Mouse (Mus musculus): ENCODE data around the gene Dlgap4. TPM values are rescaled to one million over a fixed set of nuclear protein-coding genes. Genes with fewer than 3 reads are reported as not detected.

Gene Dlgap4
- 56.3 and 57.0 TPM in 2 replicates for polyA plus RNA-seq (2015; fragmentation: Nextera tagmentation; extraction: Ambion mirVana)

GRCm38 (mm10) chr2:156613541-156614257 lies at the start of gene Dlgap4:
Dlgap4 (plus strand) TSS chr2:156613705.
- H3K27me3 ChIP-seq (replicated peaks), result peaks cover 63% of the 10 kb centered on the region
- H3K27ac ChIP-seq, result no peak within 1 kb of the TSS
- H3K4me2 ChIP-seq, result peak within 1 kb of the TSS; percentile 98
- H3K4me3 ChIP-seq (replicated peaks), result peak within 1 kb of the TSS; percentile 63
- H3K9ac ChIP-seq, result peak within 1 kb of the TSS; percentile 17
- no peaks in the 10 kb centered on the region for H3K9me3 ChIP-seq
- H3K4me1 ChIP-seq, result peaks cover 13% of the 10 kb centered on the region; the same call in 1 of the 2 replicates
- WGBS, result under 1% methylated on average over 75 of the region's 103 CpGs
- peak; percentile 70 for ATAC-seq (ENCODE audit: insufficient read depth, low FRiP score, low read depth)
- no peaks in the 10 kb centered on the region for H3K36me3 ChIP-seq

GRCm38 (mm10) chr2:156566512-156566911 lies 47.0 kb upstream of the Dlgap4 start:
- Histone ChIP-seq H3K36me3 (peaks cover 27% of the 10 kb centered on the region), H3K27ac (no peak overlapping the region), H3K9me3 (no peaks in the 10 kb centered on the region), H3K4me3 (replicated peaks) (no peak overlapping the region), H3K27me3 (replicated peaks) (no peaks in the 10 kb centered on the region), H3K4me2 (no peak overlapping the region), H3K4me1 (no peaks in the 10 kb centered on the region), H3K9ac (no peak overlapping the region)
- WGBS, result 87% methylated on average over 2 of the region's 2 CpGs
- ATAC-seq (ENCODE audit: insufficient read depth, low FRiP score, low read depth), result no peak

GRCm38 (mm10) chr2:156568647-156569046 lies 44.9 kb upstream of the Dlgap4 start:
- ATAC-seq (ENCODE audit: insufficient read depth, low FRiP score, low read depth), result no peak
- H3K9ac ChIP-seq, result no peak overlapping the region
- no peak overlapping the region for H3K4me3 ChIP-seq (replicated peaks)
- no peak overlapping the region for H3K4me2 ChIP-seq
- H3K4me1 ChIP-seq, result no peaks in the 10 kb centered on the region
- 83% methylated on average over 7 of the region's 7 CpGs for WGBS
- no peak overlapping the region for H3K27ac ChIP-seq
- no peaks in the 10 kb centered on the region for H3K9me3 ChIP-seq
- H3K27me3 ChIP-seq (replicated peaks), result no peaks in the 10 kb centered on the region
- peaks cover 23% of the 10 kb centered on the region for H3K36me3 ChIP-seq

- no peak overlapping the region for H3K4me2 ChIP-seq
- H3K36me3 ChIP-seq, result peaks cover 21% of the 10 kb centered on the region
- no peak overlapping the region for H3K9ac ChIP-seq
- H3K27me3 ChIP-seq (replicated peaks), result no peaks in the 10 kb centered on the region
- 86% methylated on average over 3 of the region's 3 CpGs for WGBS
- no peaks in the 10 kb centered on the region for H3K9me3 ChIP-seq
- no peaks in the 10 kb centered on the region for H3K4me1 ChIP-seq
- no peak overlapping the region for H3K27ac ChIP-seq
- H3K4me3 ChIP-seq (replicated peaks), result no peak overlapping the region
- ATAC-seq (ENCODE audit: insufficient read depth, low FRiP score, low read depth), result no peak
These were observed 44.2 kb upstream of the Dlgap4 start for GRCm38 (mm10) chr2:156569261-156569660.

- 70% methylated on average over 6 of the region's 6 CpGs for WGBS
- Histone ChIP-seq H3K4me3 (replicated peaks) (no peak overlapping the region), H3K4me1 (no peaks in the 10 kb centered on the region), H3K4me2 (no peak overlapping the region), H3K36me3 (peaks cover 21% of the 10 kb centered on the region), H3K9me3 (no peaks in the 10 kb centered on the region), H3K27ac (no peak overlapping the region), H3K9ac (no peak overlapping the region), H3K27me3 (replicated peaks) (no peaks in the 10 kb centered on the region)
- no peak for ATAC-seq (ENCODE audit: insufficient read depth, low FRiP score, low read depth)
These were observed 42.0 kb upstream of the Dlgap4 start for GRCm38 (mm10) chr2:156571521-156571920.

- ATAC-seq (ENCODE audit: insufficient read depth, low FRiP score, low read depth), result no peak
- Histone ChIP-seq H3K36me3 (no peaks in the 10 kb centered on the region), H3K27me3 (replicated peaks) (no peaks in the 10 kb centered on the region), H3K4me2 (no peak overlapping the region), H3K4me1 (no peaks in the 10 kb centered on the region), H3K9ac (no peak overlapping the region), H3K27ac (no peak overlapping the region), H3K4me3 (replicated peaks) (no peak overlapping the region), H3K9me3 (no peaks in the 10 kb centered on the region)
- WGBS, result 78% methylated on average over 7 of the region's 7 CpGs
These were observed 36.5 kb upstream of the Dlgap4 start for GRCm38 (mm10) chr2:156576850-156577587.

GRCm38 (mm10) chr2:156580507-156580906 lies 33.0 kb upstream of the Dlgap4 start:
- Histone ChIP-seq H3K27ac (no peak overlapping the region), H3K9me3 (no peaks in the 10 kb centered on the region), H3K27me3 (replicated peaks) (no peaks in the 10 kb centered on the region), H3K9ac (no peak overlapping the region), H3K4me3 (replicated peaks) (no peak overlapping the region), H3K4me1 (no peaks in the 10 kb centered on the region), H3K4me2 (no peak overlapping the region), H3K36me3 (no peaks in the 10 kb centered on the region)
- WGBS, result 75% methylated on average over 5 of the region's 5 CpGs
- no peak for ATAC-seq (ENCODE audit: insufficient read depth, low FRiP score, low read depth)

- no peak for ATAC-seq (ENCODE audit: insufficient read depth, low FRiP score, low read depth)
- no peaks in the 10 kb centered on the region for H3K9me3 ChIP-seq
- H3K27ac ChIP-seq, result no peak overlapping the region
- no peaks in the 10 kb centered on the region for H3K4me1 ChIP-seq
- H3K36me3 ChIP-seq, result no peaks in the 10 kb centered on the region
- 64% methylated on average over 10 of the region's 10 CpGs for WGBS
- H3K4me2 ChIP-seq, result no peak overlapping the region
- H3K4me3 ChIP-seq (replicated peaks), result no peak overlapping the region
- no peak overlapping the region for H3K9ac ChIP-seq
- no peaks in the 10 kb centered on the region for H3K27me3 ChIP-seq (replicated peaks)
These were observed 32.3 kb upstream of the Dlgap4 start for GRCm38 (mm10) chr2:156581244-156581643.

GRCm38 (mm10) chr2:156582887-156583286 lies 30.6 kb upstream of the Dlgap4 start:
- Histone ChIP-seq H3K9me3 (no peaks in the 10 kb centered on the region), H3K9ac (no peak overlapping the region), H3K4me1 (no peaks in the 10 kb centered on the region), H3K36me3 (no peaks in the 10 kb centered on the region), H3K27me3 (replicated peaks) (no peaks in the 10 kb centered on the region), H3K27ac (no peak overlapping the region), H3K4me3 (replicated peaks) (no peak overlapping the region), H3K4me2 (no peak overlapping the region)
- WGBS, result 79% methylated on average over 10 of the region's 10 CpGs
- peak; percentile 56; the same call in 1 of the 2 replicates for ATAC-seq (ENCODE audit: insufficient read depth, low FRiP score, low read depth)

GRCm38 (mm10) chr2:156584154-156584796 lies 29.2 kb upstream of the Dlgap4 start:
- H3K9ac ChIP-seq, result no peak overlapping the region
- no peak for ATAC-seq (ENCODE audit: insufficient read depth, low FRiP score, low read depth)
- 56% methylated on average over 11 of the region's 11 CpGs for WGBS
- no peak overlapping the region for H3K4me3 ChIP-seq (replicated peaks)
- H3K27me3 ChIP-seq (replicated peaks), result no peaks in the 10 kb centered on the region
- no peaks in the 10 kb centered on the region for H3K9me3 ChIP-seq
- no peak overlapping the region for H3K27ac ChIP-seq
- H3K36me3 ChIP-seq, result no peaks in the 10 kb centered on the region
- H3K4me2 ChIP-seq, result no peak overlapping the region
- no peaks in the 10 kb centered on the region for H3K4me1 ChIP-seq

- no peak overlapping the region for H3K9ac ChIP-seq
- H3K9me3 ChIP-seq, result no peaks in the 10 kb centered on the region
- H3K27me3 ChIP-seq (replicated peaks), result no peaks in the 10 kb centered on the region
- H3K4me1 ChIP-seq, result no peaks in the 10 kb centered on the region
- H3K36me3 ChIP-seq, result no peaks in the 10 kb centered on the region
- no peak overlapping the region for H3K4me2 ChIP-seq
- WGBS, result 57% methylated on average over 14 of the region's 14 CpGs
- H3K4me3 ChIP-seq (replicated peaks), result no peak overlapping the region
- ATAC-seq (ENCODE audit: insufficient read depth, low FRiP score, low read depth), result no peak
- H3K27ac ChIP-seq, result no peak overlapping the region
These were observed 28.6 kb upstream of the Dlgap4 start for GRCm38 (mm10) chr2:156584797-156585471.
